Mouse (Mus musculus): ENCODE results near the gene Epor. TPM values are rescaled to one million over a fixed set of nuclear protein-coding genes. Genes with fewer than 3 reads are reported as not detected.
A peak's percentile ranks its signal among the peaks of the same experiment; 100 is the strongest.

Epor gene
- total and polyA plus RNA-seq, 3 experiments, result 1.1 to 2.5 (median 1.4) TPM

- no peaks in the 10 kb centered on the region for H3K36me3 ChIP-seq (ENCODE audit: control insufficient read depth, insufficient read depth, low read length)
- intact Hi-C loops (cut with DNase I), result loop anchor here (2.0 to 10.0 kb wide), 4 partner anchors 48 to 155 kb away; partner anchors contain the start of genes Elof1, Gm49318, Pigyl and Swsap1
- H3K27ac ChIP-seq, result peak within 1 kb of the TSS; percentile 63
- H3K9ac ChIP-seq (ENCODE audit: low read depth, low read length), result peak within 1 kb of the TSS; percentile 52
- WGBS, result 7% methylated on average over 57 of the region's 57 CpGs
- peak; percentile 98 to 100 for DNase-seq
- H3K27me3 ChIP-seq (ENCODE audit: control insufficient read depth, insufficient read depth, low read length), result no peaks in the 10 kb centered on the region
- H3K4me3 ChIP-seq, result peak within 1 kb of the TSS; percentile 70
- peaks cover 4% of the 10 kb centered on the region for H3K4me1 ChIP-seq (ENCODE audit: control insufficient read depth, insufficient read depth, low read length)
- TF ChIP-seq EP300 (IDR thresholded peaks at IDR 0.05; ENCODE audit: insufficient read depth, low read depth, low read length) (peak; percentile 89; the same call in 1 of the 2 replicates), CTCF (IDR thresholded peaks at IDR 0.05) (0 out of 2 replicates have a peak, but pooled peaks have one; percentile 4), POLR2A (IDR thresholded peaks at IDR 0.05; ENCODE audit: insufficient read depth, low read depth, low read length) (peak; percentile 94)
- no peaks in the 10 kb centered on the region for H3K79me2 ChIP-seq (replicated peaks; ENCODE audit: control insufficient read depth, insufficient read depth, low read length)
These were observed 39.2 kb upstream of the Epor start, which contains the start of the genes Ccdc151 and Prkcsh for GRCm38 (mm10) chr9:22002194-22003162. Gene Ccdc151 (minus strand): TSS chr9:22002634. Gene Prkcsh (plus strand): TSS chr9:22002806.

DNA sequence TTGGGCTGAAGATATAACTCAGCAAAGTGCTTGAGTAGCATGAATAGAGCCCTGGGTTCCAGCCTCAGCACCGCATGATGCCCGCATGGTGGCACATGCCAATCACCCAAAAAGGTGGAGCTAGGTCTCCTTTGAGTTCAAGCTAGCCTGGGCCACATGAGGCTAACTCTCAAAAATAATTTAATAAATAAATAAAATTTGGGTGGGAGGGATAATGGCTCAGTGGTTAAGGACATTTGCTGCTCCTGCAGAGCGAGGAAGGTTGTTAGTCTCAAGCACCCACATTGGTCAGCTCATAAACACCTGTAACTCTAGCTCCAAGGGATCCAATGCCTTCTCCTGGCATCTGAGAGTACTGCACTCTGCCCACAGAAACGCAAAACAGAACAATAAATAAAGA, 38.3 kb upstream of the Epor start:
- TF ChIP-seq EP300 (IDR thresholded peaks at IDR 0.05; ENCODE audit: insufficient read depth, low read depth, low read length), result no peak
- Histone ChIP-seq H3K4me1 (ENCODE audit: control insufficient read depth, insufficient read depth, low read length) (peaks cover 4% of the 10 kb centered on the region), H3K27ac (no peak overlapping the region), H3K4me3 (no peak overlapping the region), H3K27me3 (ENCODE audit: control insufficient read depth, insufficient read depth, low read length) (no peaks in the 10 kb centered on the region), H3K36me3 (ENCODE audit: control insufficient read depth, insufficient read depth, low read length) (no peaks in the 10 kb centered on the region), H3K9ac (ENCODE audit: low read depth, low read length) (no peak overlapping the region), H3K79me2 (replicated peaks; ENCODE audit: control insufficient read depth, insufficient read depth, low read length) (no peaks in the 10 kb centered on the region)
- DNase-seq, result no peak
- intact Hi-C loops (cut with DNase I), result loop anchor here (2.0 to 10.0 kb wide), 4 partner anchors 47 to 156 kb away; partner anchors contain the start of genes Elof1, Gm49318, Pigyl and Swsap1
- 92% methylated on average over 4 of the region's 4 CpGs for WGBS

GRCm38 (mm10) chr9:22000296-22000695, 37.0 kb upstream of the Epor start:
- DNase-seq, result no peak
- TF ChIP-seq EP300 (IDR thresholded peaks at IDR 0.05; ENCODE audit: insufficient read depth, low read depth, low read length) (no peak), POLR2A (IDR thresholded peaks at IDR 0.05; ENCODE audit: insufficient read depth, low read depth, low read length) (no peak), CTCF (IDR thresholded peaks at IDR 0.05) (no peak)
- Histone ChIP-seq H3K9ac (ENCODE audit: low read depth, low read length) (no peak overlapping the region), H3K27me3 (ENCODE audit: control insufficient read depth, insufficient read depth, low read length) (no peaks in the 10 kb centered on the region), H3K36me3 (ENCODE audit: control insufficient read depth, insufficient read depth, low read length) (no peaks in the 10 kb centered on the region), H3K4me1 (ENCODE audit: control insufficient read depth, insufficient read depth, low read length) (peaks cover 4% of the 10 kb centered on the region), H3K4me3 (no peak overlapping the region), H3K79me2 (replicated peaks; ENCODE audit: control insufficient read depth, insufficient read depth, low read length) (no peaks in the 10 kb centered on the region), H3K27ac (no peak overlapping the region)
- intact Hi-C loops (cut with DNase I), result loop anchor here (5.0 to 10.0 kb wide), 3 partner anchors 72 to 157 kb away; partner anchors contain the start of genes Elof1, Gm49318, Pigyl and Zfp653
- 90% methylated on average over 6 of the region's 6 CpGs for WGBS

- intact Hi-C loops (cut with DNase I), result no loop called here
- 81% methylated on average over 3 of the region's 3 CpGs for WGBS
- no peak for TF ChIP-seq CTCF (IDR thresholded peaks at IDR 0.05)
- TF ChIP-seq POLR2A (IDR thresholded peaks at IDR 0.05; ENCODE audit: insufficient read depth, low read depth, low read length), result no peak
- TF ChIP-seq EP300 (IDR thresholded peaks at IDR 0.05; ENCODE audit: insufficient read depth, low read depth, low read length), result no peak
- H3K9ac ChIP-seq (ENCODE audit: low read depth, low read length), result no peak overlapping the region
- H3K4me1 ChIP-seq (ENCODE audit: control insufficient read depth, insufficient read depth, low read length), result no peaks in the 10 kb centered on the region
- peaks cover 3% of the 10 kb centered on the region; the same call in 1 of the 2 replicates for H3K27me3 ChIP-seq (ENCODE audit: control insufficient read depth, insufficient read depth, low read length)
- no peak overlapping the region for H3K27ac ChIP-seq
- H3K36me3 ChIP-seq (ENCODE audit: control insufficient read depth, insufficient read depth, low read length), result no peaks in the 10 kb centered on the region
- DNase-seq, result no peak
- no peaks in the 10 kb centered on the region for H3K79me2 ChIP-seq (replicated peaks; ENCODE audit: control insufficient read depth, insufficient read depth, low read length)
- H3K4me3 ChIP-seq, result no peak overlapping the region
These were observed 33.0 kb upstream of the Epor start for GRCm38 (mm10) chr9:21996178-21996867.

GRCm38 (mm10) chr9:21992227-21992626, 28.9 kb upstream of the Epor start:
- no peak overlapping the region for H3K9ac ChIP-seq (ENCODE audit: low read depth, low read length)
- no peak overlapping the region for H3K27ac ChIP-seq
- TF ChIP-seq EP300 (IDR thresholded peaks at IDR 0.05; ENCODE audit: insufficient read depth, low read depth, low read length), result no peak
- TF ChIP-seq POLR2A (IDR thresholded peaks at IDR 0.05; ENCODE audit: insufficient read depth, low read depth, low read length), result no peak
- no peak for TF ChIP-seq CTCF (IDR thresholded peaks at IDR 0.05)
- H3K36me3 ChIP-seq (ENCODE audit: control insufficient read depth, insufficient read depth, low read length), result no peaks in the 10 kb centered on the region
- 74% methylated on average over 4 of the region's 4 CpGs for WGBS
- intact Hi-C loops (cut with DNase I), result no loop called here
- no peaks in the 10 kb centered on the region for H3K79me2 ChIP-seq (replicated peaks; ENCODE audit: control insufficient read depth, insufficient read depth, low read length)
- H3K4me3 ChIP-seq, result no peak overlapping the region
- peaks cover 9% of the 10 kb centered on the region; the same call in 1 of the 2 replicates for H3K27me3 ChIP-seq (ENCODE audit: control insufficient read depth, insufficient read depth, low read length)
- no peak for DNase-seq
- H3K4me1 ChIP-seq (ENCODE audit: control insufficient read depth, insufficient read depth, low read length), result no peaks in the 10 kb centered on the region; the same call in 1 of the 2 replicates
